Mouse (Mus musculus): ENCODE data around the gene Cdkn2a. TPM values are rescaled to one million over a fixed set of nuclear protein-coding genes. Genes with fewer than 3 reads are reported as not detected.
A peak's percentile ranks its signal among the peaks of the same experiment; 100 is the strongest.

Cdkn2a gene
- total RNA-seq, 1 experiment, result 53.4 TPM

DNA sequence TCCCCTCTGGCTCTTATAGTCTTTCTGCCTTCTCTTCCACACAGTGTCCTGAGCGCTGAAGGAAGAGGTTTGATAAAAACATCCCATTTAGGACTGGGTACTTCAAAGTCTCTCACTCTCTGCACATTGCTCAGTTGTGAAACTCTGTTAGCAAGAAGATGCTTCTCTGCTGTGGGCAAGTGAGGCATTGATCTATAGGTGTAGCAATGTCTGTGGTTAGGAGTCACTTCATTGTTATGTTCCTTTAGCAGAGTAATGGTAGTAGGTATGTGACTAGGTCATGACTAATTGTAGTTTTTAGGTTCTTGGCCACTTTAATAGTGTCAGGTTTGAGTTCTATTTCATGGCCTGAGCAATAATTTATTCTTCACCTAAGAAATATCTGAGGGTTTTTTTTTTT is 7.7 kb upstream of the Cdkn2a start:
- no peak overlapping the region for H3K27ac ChIP-seq (ENCODE audit: insufficient read depth, low read depth, low read length, poor library complexity, severe bottlenecking)
- no peak for TF ChIP-seq CHD2 (IDR thresholded peaks at IDR 0.05; ENCODE audit: low read depth, low read length)
- no peak for TF ChIP-seq HCFC1 (IDR thresholded peaks at IDR 0.05; ENCODE audit: borderline replicate concordance, insufficient read depth, low read length)
- no peak for TF ChIP-seq MAFK (IDR thresholded peaks at IDR 0.05; ENCODE audit: insufficient read depth, low read depth, low read length)
- TF ChIP-seq ZC3H11A (IDR thresholded peaks at IDR 0.05; ENCODE audit: borderline replicate concordance, low read depth, low read length), result no peak
- TF ChIP-seq ZNF384 (IDR thresholded peaks at IDR 0.05; ENCODE audit: low read depth, low read length), result no peak
- in situ Hi-C loops (cut with MboI; ENCODE audit: low sequenced_read_pairs in 2 of 2, unreplicated experiment in 2 of 2), result no loop called here
- DNase-seq (ENCODE audit: low read depth, low spot score), result no peak
- H3K9ac ChIP-seq (ENCODE audit: insufficient read depth, low read depth, low read length, poor library complexity, severe bottlenecking), result no peak overlapping the region
- no peaks in the 10 kb centered on the region for H3K36me3 ChIP-seq (ENCODE audit: control insufficient read depth, insufficient read depth, low read length, poor library complexity, severe bottlenecking)
- H3K4me1 ChIP-seq (ENCODE audit: control insufficient read depth in 2 of 2, insufficient read depth in 2 of 2, low read length in 2 of 2, poor library complexity in 1 of 2), result peaks cover 0 to 3% of the 10 kb centered on the region in 2 experiments; a peak in 1 of 4 replicates
- no peak overlapping the region for H3K4me3 ChIP-seq (ENCODE audit: insufficient read depth in 1 of 2, low read depth in 1 of 2, low read length in 2 of 2, poor library complexity in 1 of 2, severe bottlenecking in 1 of 2)
- no peaks in the 10 kb centered on the region for H3K9me3 ChIP-seq (ENCODE audit: control insufficient read depth, insufficient read depth, low read depth, low read length)

DNA sequence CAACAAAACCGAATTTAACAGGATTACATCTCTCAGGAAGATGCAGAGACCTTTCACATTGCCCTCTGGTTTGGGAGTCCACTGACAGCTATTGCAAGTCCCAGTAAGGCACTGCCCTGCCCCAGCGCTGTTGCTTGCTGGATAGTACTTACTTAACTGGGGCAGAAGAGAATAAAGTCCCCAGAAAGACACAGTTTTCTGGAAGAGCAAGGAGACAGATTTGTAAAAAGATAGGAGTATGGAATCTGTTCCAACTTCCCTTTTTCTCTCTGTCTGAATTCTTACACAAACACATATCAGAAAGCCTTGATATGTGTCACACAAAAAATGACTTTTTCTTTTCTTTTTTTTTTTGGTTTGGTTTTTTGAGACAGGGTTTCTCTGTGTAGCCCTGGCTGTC is 5.3 kb upstream of the Cdkn2a start:
- H3K9ac ChIP-seq (ENCODE audit: insufficient read depth, low read depth, low read length, poor library complexity, severe bottlenecking), result no peak overlapping the region
- no peak for TF ChIP-seq CHD2 (IDR thresholded peaks at IDR 0.05; ENCODE audit: low read depth, low read length)
- no peak for TF ChIP-seq MAFK (IDR thresholded peaks at IDR 0.05; ENCODE audit: insufficient read depth, low read depth, low read length)
- no peak for TF ChIP-seq ZNF384 (IDR thresholded peaks at IDR 0.05; ENCODE audit: low read depth, low read length)
- TF ChIP-seq ZC3H11A (IDR thresholded peaks at IDR 0.05; ENCODE audit: borderline replicate concordance, low read depth, low read length), result no peak
- no peak for TF ChIP-seq HCFC1 (IDR thresholded peaks at IDR 0.05; ENCODE audit: borderline replicate concordance, insufficient read depth, low read length)
- no peak overlapping the region for H3K4me3 ChIP-seq (ENCODE audit: insufficient read depth in 1 of 2, low read depth in 1 of 2, low read length in 2 of 2, poor library complexity in 1 of 2, severe bottlenecking in 1 of 2)
- in situ Hi-C loops (cut with MboI; ENCODE audit: low sequenced_read_pairs in 2 of 2, unreplicated experiment in 2 of 2), result no loop called here
- no peaks in the 10 kb centered on the region for H3K9me3 ChIP-seq (ENCODE audit: control insufficient read depth, insufficient read depth, low read depth, low read length)
- no peak for DNase-seq (ENCODE audit: low read depth, low spot score)
- H3K36me3 ChIP-seq (ENCODE audit: control insufficient read depth, insufficient read depth, low read length, poor library complexity, severe bottlenecking), result no peaks in the 10 kb centered on the region
- H3K4me1 ChIP-seq (ENCODE audit: control insufficient read depth in 2 of 2, insufficient read depth in 2 of 2, low read length in 2 of 2, poor library complexity in 1 of 2), result peaks cover 0 to 3% of the 10 kb centered on the region in 2 experiments; a peak in 1 of 4 replicates
- no peak overlapping the region for H3K27ac ChIP-seq (ENCODE audit: insufficient read depth, low read depth, low read length, poor library complexity, severe bottlenecking)

DNA sequence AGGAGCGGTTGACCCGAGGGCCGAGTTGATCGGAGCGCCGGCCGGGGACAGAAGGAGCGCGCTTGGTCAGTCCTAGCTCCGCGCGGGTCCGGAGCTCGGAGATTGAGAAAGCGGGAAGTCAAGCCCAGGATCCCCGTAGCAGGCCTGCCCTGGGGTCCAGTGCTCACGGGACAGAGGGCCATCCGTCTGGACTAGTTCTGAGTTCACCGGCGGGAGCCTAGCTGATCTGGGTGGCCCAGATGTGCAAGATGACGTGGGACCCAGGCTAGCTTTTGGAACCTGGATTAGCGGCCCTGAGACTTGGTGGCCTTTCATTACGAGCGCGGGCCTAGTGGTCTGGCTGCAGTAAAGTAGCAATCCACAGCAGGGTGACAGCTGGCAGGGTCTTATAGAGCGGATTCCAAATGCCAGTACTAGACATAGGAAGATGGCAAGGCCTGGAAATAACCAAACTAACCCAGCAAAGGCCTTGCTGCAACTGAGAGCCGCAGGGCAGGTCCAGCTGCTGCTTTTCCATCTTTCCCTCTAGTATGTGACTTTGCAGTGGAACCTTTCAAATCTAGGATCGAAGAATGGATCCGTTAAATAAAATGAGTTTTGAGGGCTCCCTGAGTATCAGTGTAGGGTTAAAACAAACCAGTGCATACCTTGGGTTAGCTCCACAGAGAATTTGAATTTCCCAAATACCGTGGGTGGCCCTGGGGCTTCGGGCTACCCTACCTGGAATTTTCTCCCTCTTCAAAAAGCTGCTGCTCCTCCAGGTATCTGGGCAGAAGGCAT is 1.2 kb upstream of the Cdkn2a start:
- Histone ChIP-seq H3K9ac (ENCODE audit: insufficient read depth, low read depth, low read length, poor library complexity, severe bottlenecking) (peak overlapping the region; percentile 71), H3K4me3 (ENCODE audit: insufficient read depth in 1 of 2, low read depth in 1 of 2, low read length in 2 of 2, poor library complexity in 1 of 2, severe bottlenecking in 1 of 2) (peak overlapping the region; percentile 70 to 73), H3K9me3 (ENCODE audit: control insufficient read depth, insufficient read depth, low read depth, low read length) (no peaks in the 10 kb centered on the region), H3K36me3 (ENCODE audit: control insufficient read depth, insufficient read depth, low read length, poor library complexity, severe bottlenecking) (no peaks in the 10 kb centered on the region), H3K27ac (ENCODE audit: insufficient read depth, low read depth, low read length, poor library complexity, severe bottlenecking) (no peak overlapping the region), H3K4me1 (ENCODE audit: control insufficient read depth in 2 of 2, insufficient read depth in 2 of 2, low read length in 2 of 2, poor library complexity in 1 of 2) (no peaks in the 10 kb centered on the region; a peak in 1 of 4 replicates)
- DNase-seq (ENCODE audit: low read depth, low spot score), result no peak
- in situ Hi-C loops (cut with MboI; ENCODE audit: low sequenced_read_pairs in 2 of 2, unreplicated experiment in 2 of 2), result no loop called here
- TF ChIP-seq MAFK (IDR thresholded peaks at IDR 0.05; ENCODE audit: insufficient read depth, low read depth, low read length) (no peak), HCFC1 (IDR thresholded peaks at IDR 0.05; ENCODE audit: borderline replicate concordance, insufficient read depth, low read length) (no peak), CHD2 (IDR thresholded peaks at IDR 0.05; ENCODE audit: low read depth, low read length) (no peak), ZC3H11A (IDR thresholded peaks at IDR 0.05; ENCODE audit: borderline replicate concordance, low read depth, low read length) (no peak), ZNF384 (IDR thresholded peaks at IDR 0.05; ENCODE audit: low read depth, low read length) (no peak)

GRCm38 (mm10) chr4:89294091-89294485 is 365 bp downstream of the Cdkn2a start:
- H3K9ac ChIP-seq (ENCODE audit: insufficient read depth, low read depth, low read length, poor library complexity, severe bottlenecking), result peak overlapping the region; percentile 50
- no peaks in the 10 kb centered on the region; a peak in 1 of 4 replicates for H3K4me1 ChIP-seq (ENCODE audit: control insufficient read depth in 2 of 2, insufficient read depth in 2 of 2, low read length in 2 of 2, poor library complexity in 1 of 2)
- H3K36me3 ChIP-seq (ENCODE audit: control insufficient read depth, insufficient read depth, low read length, poor library complexity, severe bottlenecking), result no peaks in the 10 kb centered on the region
- no peak for DNase-seq (ENCODE audit: low read depth, low spot score)
- in situ Hi-C loops (cut with MboI; ENCODE audit: low sequenced_read_pairs in 2 of 2, unreplicated experiment in 2 of 2), result no loop called here
- peak overlapping the region; percentile 70 to 73 for H3K4me3 ChIP-seq (ENCODE audit: insufficient read depth in 1 of 2, low read depth in 1 of 2, low read length in 2 of 2, poor library complexity in 1 of 2, severe bottlenecking in 1 of 2)
- no peak overlapping the region for H3K27ac ChIP-seq (ENCODE audit: insufficient read depth, low read depth, low read length, poor library complexity, severe bottlenecking)
- H3K9me3 ChIP-seq (ENCODE audit: control insufficient read depth, insufficient read depth, low read depth, low read length), result no peaks in the 10 kb centered on the region
- TF ChIP-seq CHD2 (IDR thresholded peaks at IDR 0.05; ENCODE audit: low read depth, low read length) (no peak), MAFK (IDR thresholded peaks at IDR 0.05; ENCODE audit: insufficient read depth, low read depth, low read length) (no peak), HCFC1 (IDR thresholded peaks at IDR 0.05; ENCODE audit: borderline replicate concordance, insufficient read depth, low read length) (no peak), ZNF384 (IDR thresholded peaks at IDR 0.05; ENCODE audit: low read depth, low read length) (no peak), ZC3H11A (IDR thresholded peaks at IDR 0.05; ENCODE audit: borderline replicate concordance, low read depth, low read length) (no peak)
